Mouse (Mus musculus): Measurements from ENCODE around the gene Dapk2.

DNA sequence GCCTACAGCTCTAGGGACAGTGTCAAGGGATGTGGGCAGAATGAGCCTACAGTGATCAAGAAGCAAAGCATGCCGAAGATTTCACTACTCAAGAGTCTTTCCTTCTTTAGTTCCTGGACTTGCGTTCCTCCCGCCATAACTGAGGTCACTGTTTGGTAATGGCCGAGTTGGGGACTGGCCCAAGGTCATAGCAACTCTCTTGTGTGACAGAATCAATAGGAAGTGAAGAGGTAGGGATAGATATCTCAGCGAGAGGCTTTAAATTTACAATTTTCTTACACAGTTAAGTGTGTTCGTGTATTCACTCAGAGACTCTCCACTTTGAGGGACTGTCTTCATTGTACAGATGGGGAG, 30.9 kb upstream of the Dapk2 start:
- no peak for TF ChIP-seq CTCF (IDR thresholded peaks at IDR 0.05; ENCODE audit: insufficient read depth, low read depth, low read length)
- no peak for TF ChIP-seq POLR2A (IDR thresholded peaks at IDR 0.05; ENCODE audit: insufficient read depth, low read depth, low read length)

Measured in olfactory bulb, adult 2 months (tissue).